Mouse (Mus musculus) C3H10T1/2 (cell line): ENCODE data around the gene Scgb2b18. TPM values are rescaled to one million over a fixed set of nuclear protein-coding genes. Genes with fewer than 3 reads are reported as not detected.

Source experiments
- polyA plus RNA-seq, 2 experiments: library from polyadenylated mRNA; unstranded; fragments of >200 nt; fragmentation: generic; extraction: Trizol; gene quantifications; one replicate each; pipeline ENCODE4 v1.2.1; 2012; ENCODE audit warnings: missing spikeins in 2 of 2

The Scgb2b18 gene
- not detected for polyA plus RNA-seq

DNA sequence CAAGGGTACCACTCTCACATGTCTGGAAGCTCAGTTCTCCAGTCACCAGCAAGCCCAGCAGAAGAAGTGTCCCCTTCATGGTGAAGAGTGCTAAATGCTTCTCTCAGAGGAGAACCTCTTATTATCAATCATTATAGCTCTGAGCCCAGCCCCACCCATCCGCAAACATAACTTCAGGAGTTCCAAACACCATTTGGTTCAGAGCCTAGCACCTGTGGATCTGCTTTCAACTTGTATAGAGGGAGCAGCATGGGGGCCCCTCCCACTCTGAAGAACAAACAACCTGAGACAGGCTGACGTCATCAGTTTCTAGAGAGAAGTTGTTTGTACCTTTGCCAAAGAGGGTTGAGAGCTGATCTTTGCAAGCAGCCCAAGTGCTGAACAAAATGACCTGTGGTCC, at the start of gene Scgb2b18:
Gene Scgb2b18 (minus strand): TSS at position 101 of the 400 bp plus-strand sequence.

DNA sequence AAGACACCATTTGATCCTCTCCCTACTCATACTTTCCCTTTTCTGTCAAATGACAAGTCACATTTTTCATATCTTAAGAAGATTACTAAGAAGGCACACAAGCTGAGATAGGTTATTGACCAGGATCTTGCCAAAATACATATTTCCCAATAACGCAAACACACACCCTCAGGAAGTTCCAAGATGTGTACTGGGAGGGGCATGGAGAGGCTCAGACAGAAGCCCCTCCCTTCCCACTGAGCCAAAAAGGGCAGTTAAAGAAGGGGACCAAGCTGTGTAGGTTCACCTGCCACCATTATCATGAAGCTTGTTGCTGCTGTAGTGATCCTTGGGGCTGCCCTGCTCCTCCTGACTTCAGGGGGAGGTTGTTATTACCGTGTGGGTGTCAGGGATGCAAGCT, 11.6 kb upstream of the Scgb2b18 start, which contains the start of gene Scgb1b18:
Gene Scgb1b18 (plus strand): TSS at position 301 of the 400 bp plus-strand sequence.

Other genes starting within 250 kb of the Scgb2b18 start
- not detected for gene Scgb2b17, start 117.3 kb downstream of the Scgb2b18 start, polyA plus RNA-seq
- not detected for gene Scgb1b17, start 110.4 kb downstream of the Scgb2b18 start, polyA plus RNA-seq
- not detected for gene Scgb1b18, start 11.7 kb upstream of the Scgb2b18 start, polyA plus RNA-seq
- not detected for gene Scgb2b19, start 106.5 kb upstream of the Scgb2b18 start, polyA plus RNA-seq
- not detected for gene Scgb1b19, start 113.4 kb upstream of the Scgb2b18 start, polyA plus RNA-seq
- gene Scgb2b20, start 192.5 kb upstream of the Scgb2b18 start, polyA plus RNA-seq: not detected
- not detected for gene Scgb1b20, start 199.4 kb upstream of the Scgb2b18 start, polyA plus RNA-seq